Mouse (Mus musculus) hindbrain, embryonic 12.5 days (tissue): Measurements from ENCODE around the gene D130043K22Rik. TPM values are rescaled to one million over a fixed set of nuclear protein-coding genes. Genes with fewer than 3 reads are reported as not detected.

Experiments
- ATAC-seq: fragments of 200-750 bp; cut with Nextera tagmentation; 2 replicates; pipeline ENCODE4 v1.8.0; 2017; ENCODE audit warnings: moderate TSS enrichment; ENCODE audit not compliant: low FRiP score
- H3K27ac ChIP-seq: fragments of 300-500 bp; sonication (generic); 2 replicates; pipeline ENCODE4 v1.5.1; 2016; ENCODE audit warnings: mild to moderate bottlenecking
- H3K27me3 ChIP-seq: fragments of 300-500 bp; sonication (generic); 2 replicates; pipeline ENCODE4 v1.6.1; 2016; ENCODE audit warnings: mild to moderate bottlenecking
- H3K36me3 ChIP-seq: fragments of 300-500 bp; sonication (generic); 2 replicates; pipeline ENCODE4 v1.6.1; 2016; ENCODE audit warnings: mild to moderate bottlenecking
- H3K4me1 ChIP-seq: fragments of 300-500 bp; sonication (generic); 2 replicates; pipeline ENCODE4 v1.6.1; 2016
- H3K4me2 ChIP-seq: fragments of 300-500 bp; sonication (generic); replicated peaks from 2 replicates; pipeline ENCODE4 v1.6.1; 2016; ENCODE audit warnings: mild to moderate bottlenecking
- H3K4me3 ChIP-seq: fragments of 300-500 bp; sonication (generic); 2 replicates; pipeline ENCODE4 v1.5.1; 2016; ENCODE audit warnings: mild to moderate bottlenecking
- H3K9ac ChIP-seq: fragments of 300-500 bp; sonication (generic); 2 replicates; pipeline ENCODE4 v1.6.1; 2016; ENCODE audit warnings: mild to moderate bottlenecking, moderate library complexity
- H3K9me3 ChIP-seq: fragments of 300-500 bp; sonication (generic); replicated peaks from 2 replicates; pipeline ENCODE4 v1.6.1; 2016; ENCODE audit warnings: mild to moderate bottlenecking
- WGBS: fragments of 180-500 bp; shearing (Covaris S2); methylation state at CpG from one replicate; pipeline ENCODE4 v1.1.7; 2016; 5-methylcytosine and 5-hydroxymethylcytosine counted together
- polyA plus RNA-seq: library from polyadenylated mRNA; unstranded; fragments of >200 nt; fragmentation: Nextera tagmentation; extraction: Ambion mirVana; gene quantifications from 2 replicates; pipeline ENCODE4 v1.2.1, GENCODE M21; 2016

D130043K22Rik gene
- polyA plus RNA-seq, 1 experiment from 2014 or later = 2.3 TPM

DNA sequence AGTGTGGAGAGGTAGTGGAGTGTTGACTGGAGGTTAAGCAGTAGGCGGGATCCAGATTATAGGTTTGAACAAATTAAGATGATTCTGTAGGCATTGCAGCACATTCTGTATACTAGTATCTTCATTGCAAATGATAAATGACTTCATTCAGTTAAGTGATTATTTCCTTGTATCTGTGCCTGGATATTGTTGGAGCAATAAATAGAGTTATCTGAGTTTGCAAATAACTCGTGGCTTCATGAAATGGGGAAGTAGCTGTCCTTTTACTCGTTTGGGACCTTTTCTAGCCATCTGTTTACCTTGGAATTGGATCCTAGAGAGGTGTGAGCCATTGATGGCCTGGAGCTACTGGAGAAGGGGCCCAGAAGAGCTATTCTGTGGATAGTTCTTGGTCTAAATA lies 5.1 kb upstream of the D130043K22Rik start:
- no peak for ATAC-seq
- 81% methylated on average over 3 of the region's 3 CpGs for WGBS
- H3K27me3 ChIP-seq = no peaks in the 10 kb centered on the region
- 0 out of 2 replicates have a peak, but pooled peaks cover 11% of the 10 kb centered on the region for H3K36me3 ChIP-seq
- no peaks in the 10 kb centered on the region for H3K9me3 ChIP-seq
- no peak overlapping the region for H3K4me2 ChIP-seq
- H3K4me3 ChIP-seq = no peak overlapping the region
- no peak overlapping the region for H3K9ac ChIP-seq
- H3K4me1 ChIP-seq = peaks cover 7% of the 10 kb centered on the region; the same call in 1 of the 2 replicates
- no peak overlapping the region for H3K27ac ChIP-seq

DNA sequence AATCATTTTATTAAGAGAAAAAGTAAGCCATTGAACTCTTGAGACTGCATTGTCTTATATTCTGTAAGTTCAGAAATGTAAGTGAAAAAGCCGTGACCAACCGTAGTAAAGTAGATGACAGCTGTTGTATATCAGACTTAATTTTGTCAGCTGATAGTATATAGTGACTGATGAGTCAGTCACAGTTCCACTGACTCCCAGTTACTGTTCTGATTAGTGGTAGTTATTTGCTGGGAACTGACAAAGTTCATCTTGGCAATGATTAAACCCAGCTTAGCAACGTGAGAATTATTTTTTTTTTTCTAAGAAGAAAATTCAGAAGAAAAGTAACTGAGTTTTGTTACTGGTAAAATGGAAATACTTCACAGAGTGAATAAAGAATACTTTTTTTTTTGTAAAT lies 3.2 kb upstream of the D130043K22Rik start:
- H3K27me3 ChIP-seq = no peaks in the 10 kb centered on the region
- no peak overlapping the region for H3K4me2 ChIP-seq
- H3K9me3 ChIP-seq = no peaks in the 10 kb centered on the region
- H3K36me3 ChIP-seq = 0 out of 2 replicates have a peak, but pooled peaks cover 11% of the 10 kb centered on the region
- H3K4me3 ChIP-seq = no peak overlapping the region
- peaks cover 10% of the 10 kb centered on the region; the same call in 1 of the 2 replicates for H3K4me1 ChIP-seq
- 95% methylated on average over 3 of the region's 3 CpGs for WGBS
- no peak for ATAC-seq
- H3K9ac ChIP-seq = no peak overlapping the region
- no peak overlapping the region for H3K27ac ChIP-seq

DNA sequence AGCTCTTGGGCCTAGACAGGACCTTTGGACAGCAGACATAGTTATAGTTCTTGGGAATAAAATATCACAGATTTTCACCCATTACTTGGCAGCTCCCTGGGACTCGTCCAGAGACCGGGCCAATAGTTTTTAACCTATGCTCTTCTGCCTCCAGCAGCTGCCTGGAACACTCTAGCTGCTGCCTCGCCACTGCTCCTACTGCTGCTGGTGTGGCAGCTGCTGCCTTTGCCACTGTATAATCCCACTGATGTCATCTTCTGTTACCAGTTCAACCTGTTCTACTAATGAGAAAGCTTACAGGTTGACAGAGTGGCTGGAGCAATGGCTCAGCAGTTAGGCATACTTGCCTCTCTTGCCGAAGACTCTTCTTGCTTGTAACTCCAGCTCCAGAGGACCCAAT lies 4.4 kb downstream of the D130043K22Rik start:
- Histone ChIP-seq H3K9ac (no peak overlapping the region), H3K27me3 (no peaks in the 10 kb centered on the region), H3K9me3 (no peaks in the 10 kb centered on the region), H3K4me2 (no peak overlapping the region), H3K4me1 (peaks cover 8% of the 10 kb centered on the region; the same call in 1 of the 2 replicates), H3K4me3 (no peak overlapping the region), H3K27ac (no peak overlapping the region), H3K36me3 (no peaks in the 10 kb centered on the region)
- ATAC-seq = no peak
- WGBS = 82% methylated on average over 4 of the region's 4 CpGs

DNA sequence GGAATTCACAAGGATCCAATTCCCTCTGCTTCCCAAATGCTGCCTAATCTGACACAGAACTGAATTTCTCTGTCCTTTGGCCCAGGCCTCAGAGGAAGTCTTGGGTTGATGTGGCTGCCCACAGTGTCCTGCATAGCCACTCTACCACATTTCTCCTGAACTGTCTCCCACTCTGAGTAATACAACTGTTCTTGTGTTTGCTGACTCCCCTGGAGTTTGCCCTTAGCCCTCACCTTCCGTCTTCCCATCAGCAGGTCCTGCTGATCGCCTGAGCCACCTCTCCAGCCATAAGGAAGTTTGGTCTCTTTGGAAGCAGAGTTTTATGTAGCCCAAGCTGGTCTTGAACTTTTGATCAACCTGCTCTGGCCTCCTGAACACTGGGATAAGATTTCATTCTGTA lies 7.1 kb downstream of the D130043K22Rik start:
- Histone ChIP-seq H3K4me3 (no peak overlapping the region), H3K36me3 (no peaks in the 10 kb centered on the region), H3K27me3 (no peaks in the 10 kb centered on the region), H3K4me2 (no peak overlapping the region), H3K9ac (no peak overlapping the region), H3K9me3 (no peaks in the 10 kb centered on the region), H3K4me1 (no peaks in the 10 kb centered on the region), H3K27ac (no peak overlapping the region)
- 77% methylated on average over 2 of the region's 2 CpGs for WGBS
- ATAC-seq = no peak

DNA sequence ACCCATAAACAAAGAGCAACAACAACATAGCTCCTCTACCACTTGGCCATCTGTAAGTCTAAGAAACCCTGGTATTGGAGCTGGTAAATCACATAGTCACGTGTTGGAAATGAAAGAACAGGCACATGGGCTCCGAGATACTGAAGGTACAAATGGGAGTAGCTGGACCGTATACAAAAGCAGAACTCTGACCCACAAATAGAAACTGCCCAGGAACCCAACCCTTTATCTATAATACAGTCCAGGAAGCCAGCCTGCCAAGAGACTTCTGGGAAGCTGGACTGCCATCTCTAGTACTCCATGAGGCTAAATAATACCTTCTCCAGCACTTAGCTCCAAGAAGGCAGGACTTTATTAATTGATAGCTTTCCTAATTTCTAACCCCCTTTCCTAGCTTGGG lies 7.6 kb downstream of the D130043K22Rik start:
- H3K27ac ChIP-seq = no peak overlapping the region
- WGBS = 89% methylated on average over 3 of the region's 3 CpGs
- H3K4me1 ChIP-seq = no peaks in the 10 kb centered on the region
- no peaks in the 10 kb centered on the region for H3K36me3 ChIP-seq
- no peaks in the 10 kb centered on the region for H3K9me3 ChIP-seq
- no peaks in the 10 kb centered on the region for H3K27me3 ChIP-seq
- H3K4me2 ChIP-seq = no peak overlapping the region
- no peak overlapping the region for H3K9ac ChIP-seq
- H3K4me3 ChIP-seq = no peak overlapping the region
- no peak for ATAC-seq

DNA sequence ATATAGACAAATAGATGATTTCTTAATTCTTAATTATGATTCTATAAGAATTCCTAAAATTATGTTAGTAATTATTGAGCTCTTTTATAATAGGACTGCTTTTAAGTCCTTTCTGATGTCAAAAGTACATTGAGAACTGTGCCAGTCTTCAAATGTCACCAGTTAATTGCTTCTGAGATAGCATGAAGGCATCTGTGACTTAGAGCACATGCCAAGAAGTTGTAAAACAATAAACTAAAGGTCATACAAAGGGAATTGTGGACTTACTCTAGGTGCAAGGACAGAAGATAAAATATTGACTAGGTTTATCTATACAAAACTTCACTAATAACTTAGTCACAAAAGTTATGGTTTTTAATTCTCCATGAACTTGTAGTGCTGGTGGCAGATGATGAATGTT lies 14.2 kb downstream of the D130043K22Rik start:
- no peak overlapping the region for H3K27ac ChIP-seq
- no peak overlapping the region for H3K4me3 ChIP-seq
- H3K9me3 ChIP-seq = no peaks in the 10 kb centered on the region
- H3K9ac ChIP-seq = no peak overlapping the region
- H3K27me3 ChIP-seq = no peaks in the 10 kb centered on the region
- no peak overlapping the region for H3K4me2 ChIP-seq
- no peak for ATAC-seq
- no peaks in the 10 kb centered on the region for H3K36me3 ChIP-seq
- no peaks in the 10 kb centered on the region for H3K4me1 ChIP-seq

GRCm38 (mm10) chr13:24861084-24861483 lies 16.1 kb downstream of the D130043K22Rik start:
- no peak overlapping the region for H3K9ac ChIP-seq
- no peak overlapping the region for H3K27ac ChIP-seq
- no peaks in the 10 kb centered on the region for H3K9me3 ChIP-seq
- no peak overlapping the region for H3K4me3 ChIP-seq
- WGBS = 82% methylated on average over 12 of the region's 12 CpGs
- no peaks in the 10 kb centered on the region for H3K4me1 ChIP-seq
- H3K27me3 ChIP-seq = no peaks in the 10 kb centered on the region
- no peak for ATAC-seq
- no peaks in the 10 kb centered on the region for H3K36me3 ChIP-seq
- H3K4me2 ChIP-seq = no peak overlapping the region

GRCm38 (mm10) chr13:24862021-24862420 lies 17.1 kb downstream of the D130043K22Rik start:
- Histone ChIP-seq H3K27ac (no peak overlapping the region), H3K4me1 (no peaks in the 10 kb centered on the region), H3K36me3 (no peaks in the 10 kb centered on the region), H3K4me2 (no peak overlapping the region), H3K4me3 (no peak overlapping the region), H3K27me3 (no peaks in the 10 kb centered on the region), H3K9me3 (no peaks in the 10 kb centered on the region), H3K9ac (no peak overlapping the region)
- WGBS = 81% methylated on average over 7 of the region's 7 CpGs
- no peak for ATAC-seq

DNA sequence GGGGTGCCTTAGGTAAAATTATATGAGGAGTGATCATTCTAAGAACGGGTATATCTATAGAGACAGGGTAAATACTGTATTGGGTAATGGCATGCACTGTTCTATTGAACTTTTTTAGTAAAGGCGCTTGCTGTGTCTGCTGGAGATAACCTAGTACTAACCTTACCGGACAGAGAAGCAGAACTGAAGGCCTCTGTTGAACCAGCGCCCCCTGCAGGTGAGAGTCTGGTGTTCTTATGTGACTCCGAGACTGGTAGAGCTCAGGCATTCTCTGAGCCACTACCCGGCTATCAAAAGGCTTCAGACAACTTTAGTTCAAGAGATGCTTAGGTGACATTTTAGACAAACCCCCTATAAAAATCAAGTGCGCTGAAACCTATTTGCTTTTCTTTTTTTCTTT lies 17.6 kb downstream of the D130043K22Rik start:
- no peak overlapping the region for H3K27ac ChIP-seq
- no peaks in the 10 kb centered on the region for H3K4me1 ChIP-seq
- H3K36me3 ChIP-seq = no peaks in the 10 kb centered on the region
- no peak overlapping the region for H3K4me2 ChIP-seq
- H3K9ac ChIP-seq = no peak overlapping the region
- ATAC-seq = no peak
- H3K27me3 ChIP-seq = no peaks in the 10 kb centered on the region
- H3K4me3 ChIP-seq = no peak overlapping the region
- no peaks in the 10 kb centered on the region for H3K9me3 ChIP-seq
- WGBS = 56% methylated on average over 7 of the region's 7 CpGs

GRCm38 (mm10) chr13:24866430-24867402 lies 21.8 kb downstream of the D130043K22Rik start:
- WGBS = 61% methylated on average over 9 of the region's 9 CpGs
- Histone ChIP-seq H3K4me2 (no peak overlapping the region), H3K27me3 (no peaks in the 10 kb centered on the region), H3K4me1 (no peaks in the 10 kb centered on the region), H3K27ac (no peak overlapping the region), H3K9me3 (no peaks in the 10 kb centered on the region), H3K4me3 (no peak overlapping the region), H3K36me3 (no peaks in the 10 kb centered on the region), H3K9ac (no peak overlapping the region)
- no peak for ATAC-seq

- H3K9ac ChIP-seq = no peak overlapping the region
- no peak overlapping the region for H3K4me3 ChIP-seq
- 98% methylated on average over 10 of the region's 10 CpGs for WGBS
- no peak overlapping the region for H3K4me2 ChIP-seq
- ATAC-seq = no peak
- H3K27ac ChIP-seq = no peak overlapping the region
- H3K36me3 ChIP-seq = no peaks in the 10 kb centered on the region
- H3K4me1 ChIP-seq = no peaks in the 10 kb centered on the region
- H3K27me3 ChIP-seq = no peaks in the 10 kb centered on the region
- no peaks in the 10 kb centered on the region for H3K9me3 ChIP-seq
Measured at GRCm38 (mm10) chr13:24867789-24868188, 22.9 kb downstream of the D130043K22Rik start.

GRCm38 (mm10) chr13:24868233-24868632 lies 23.3 kb downstream of the D130043K22Rik start:
- Histone ChIP-seq H3K27ac (no peak overlapping the region), H3K9me3 (no peaks in the 10 kb centered on the region), H3K4me1 (no peaks in the 10 kb centered on the region), H3K4me2 (no peak overlapping the region), H3K36me3 (no peaks in the 10 kb centered on the region), H3K4me3 (no peak overlapping the region), H3K27me3 (no peaks in the 10 kb centered on the region), H3K9ac (no peak overlapping the region)
- 89% methylated on average over 7 of the region's 7 CpGs for WGBS
- no peak for ATAC-seq
